Mouse (Mus musculus) NIH3T3 (cell line): ENCODE results near the gene Olfr1346.
"Not testable (repeated sequence)": the region's sequence is repeated elsewhere in the genome, so short reads cannot be mapped to it uniquely, and the experiment has no call there.

ENCODE experiments used
- DNase-seq: peaks from one replicate; pipeline ENCODE4 v3.0.0-alpha.2; 2012; ENCODE audit warnings: low read depth

The Olfr1346 gene

GRCm38 (mm10) chr7:6466951-6467350 lies at the start of gene Olfr1346:
Olfr1346 (plus strand) TSS chr7:6467101.
- no peak for DNase-seq

- no peak for DNase-seq
These were observed 47.0 kb upstream of the Olfr1346 start for GRCm38 (mm10) chr7:6419894-6420293.

- DNase-seq: no peak
These were observed 37.5 kb upstream of the Olfr1346 start for GRCm38 (mm10) chr7:6429381-6429780.

- DNase-seq: peak; percentile 44
These were observed 36.6 kb upstream of the Olfr1346 start for GRCm38 (mm10) chr7:6430342-6430741.

- DNase-seq: no peak
These were observed 28.5 kb upstream of the Olfr1346 start, which contains the start of gene Olfr1344 for GRCm38 (mm10) chr7:6438388-6438787. Olfr1344 (plus strand) TSS chr7:6438688.

- no peak for DNase-seq
These were observed 25.7 kb upstream of the Olfr1346 start for GRCm38 (mm10) chr7:6441173-6441572.

GRCm38 (mm10) chr7:6447771-6448170 lies 19.1 kb upstream of the Olfr1346 start:
- DNase-seq: no peak

GRCm38 (mm10) chr7:6455868-6456267 lies 11.0 kb upstream of the Olfr1346 start, which contains the start of gene Olfr1336:
Olfr1336 (plus strand) TSS chr7:6456168.
- DNase-seq: no peak

- DNase-seq: peak; percentile 22
These were observed 10.5 kb upstream of the Olfr1346 start for GRCm38 (mm10) chr7:6456399-6456798.

- DNase-seq: not testable (repeated sequence)
These were observed 10.7 kb downstream of the Olfr1346 start for GRCm38 (mm10) chr7:6477633-6478032.

GRCm38 (mm10) chr7:6486841-6487240 lies 19.9 kb downstream of the Olfr1346 start, which contains the start of gene Olfr5:
Olfr5 (minus strand) TSS chr7:6486941.
- no peak for DNase-seq

GRCm38 (mm10) chr7:6499655-6500054 lies 32.8 kb downstream of the Olfr1346 start, which contains the start of gene Olfr1347:
Olfr1347 (minus strand) TSS chr7:6499755.
- no peak for DNase-seq

GRCm38 (mm10) chr7:6508648-6509047 lies 41.7 kb downstream of the Olfr1346 start, which contains the start of gene Olfr1348:
Olfr1348 (minus strand) TSS chr7:6508748.
- no peak for DNase-seq

GRCm38 (mm10) chr7:6521666-6522065 lies 54.8 kb downstream of the Olfr1346 start:
- DNase-seq: no peak

GRCm38 (mm10) chr7:6522850-6523249 lies 55.9 kb downstream of the Olfr1346 start, which contains the start of gene Olfr1349:
Olfr1349 (minus strand) TSS chr7:6522950.
- DNase-seq: no peak

GRCm38 (mm10) chr7:6525001-6525400 lies 58.1 kb downstream of the Olfr1346 start:
- DNase-seq: peak; percentile 6

GRCm38 (mm10) chr7:6526141-6526540 lies 59.2 kb downstream of the Olfr1346 start:
- DNase-seq: peak; percentile 38
